Mouse (Mus musculus) left cerebral cortex, postnatal 10 days (tissue): Measurements from ENCODE around the gene Capza1. TPM values are rescaled to one million over a fixed set of nuclear protein-coding genes. Genes with fewer than 3 reads are reported as not detected.

Experiments
- DNase-seq, 2 experiments: peaks; one replicate each; pipeline ENCODE4 v3.0.0; 2021 to 2022; ENCODE audit warnings: low spot score in 2 of 2, mixed read lengths in 1 of 2; ENCODE audit errors: extremely low spot score in 1 of 2
- intact Hi-C: fragments of 180-260 bp; cut with DNase I; formaldehyde crosslinking; loops from one replicate; pipeline ENCODE4 v1.15.1; 2025
- total RNA-seq, 2 experiments: library from RNA; stranded (reverse); gene quantifications; 2 replicates each; pipeline ENCODE4 v1.2.3; 2021

Gene Capza1
- total RNA-seq, 2 experiments from 2014 or later: 45.2 to 48.3 TPM

- peak in 1 of 2 experiments; percentile 41 for DNase-seq
These were observed 71.7 kb downstream of the Capza1 start for GRCm38 (mm10) chr3:104792360-104793270.

GRCm38 (mm10) chr3:104791671-104792070, 72.6 kb downstream of the Capza1 start:
- no peak for DNase-seq
- intact Hi-C loops: no loop called here

More at GRCm38 (mm10) chr3:104792360-104793270, 71.7 kb downstream of the Capza1 start:
- intact Hi-C loops: no loop called here

- intact Hi-C loops: no loop called here
- DNase-seq: peak in 1 of 2 experiments; percentile 54
These were observed 73.3 kb downstream of the Capza1 start for GRCm38 (mm10) chr3:104791017-104791416.

GRCm38 (mm10) chr3:104790401-104790937, 73.8 kb downstream of the Capza1 start:
- DNase-seq: peak in 1 of 2 experiments; percentile 65
- intact Hi-C loops: no loop called here

- intact Hi-C loops: no loop called here
- DNase-seq: no peak
These were observed 74.5 kb downstream of the Capza1 start for GRCm38 (mm10) chr3:104789822-104790221.

- DNase-seq: no peak
- intact Hi-C loops: no loop called here
These were observed 75.0 kb downstream of the Capza1 start for GRCm38 (mm10) chr3:104789312-104789605.

GRCm38 (mm10) chr3:104788561-104789311, 75.6 kb downstream of the Capza1 start:
- DNase-seq: peak in 1 of 2 experiments; percentile 91
- intact Hi-C loops: no loop called here

- intact Hi-C loops: no loop called here
- DNase-seq: no peak
These were observed 76.2 kb downstream of the Capza1 start, which contains the start of gene Rhoc for GRCm38 (mm10) chr3:104788075-104788474. TSS of gene Rhoc (plus strand) at chr3:104788375.

- intact Hi-C loops: no loop called here
These were observed 79.0 kb downstream of the Capza1 start for GRCm38 (mm10) chr3:104785284-104785683.

GRCm38 (mm10) chr3:104783971-104784500, 80.3 kb downstream of the Capza1 start:
- intact Hi-C loops: loop anchor here (5.0 kb wide), 1 partner anchor 78 kb away; the partner anchor contains the start of genes Capza1 and St7l
- peak in 1 of 2 experiments; percentile 33 for DNase-seq

More at GRCm38 (mm10) chr3:104785284-104785683, 79.0 kb downstream of the Capza1 start:
- no peak for DNase-seq

GRCm38 (mm10) chr3:104782061-104782681, 82.1 kb downstream of the Capza1 start:
- intact Hi-C loops: loop anchor here (5.0 kb wide), 1 partner anchor 80 kb away; the partner anchor contains the start of genes Capza1 and St7l
- peak in 1 of 2 experiments; percentile 78 for DNase-seq

GRCm38 (mm10) chr3:104781471-104781903, 82.8 kb downstream of the Capza1 start, which contains the start of gene Fam19a3:
TSS of gene Fam19a3 (minus strand) at chr3:104781840.
- DNase-seq: peak in 1 of 2 experiments; percentile 56
- intact Hi-C loops: loop anchor here (2.0 to 5.0 kb wide), 2 partner anchors 67 to 81 kb away; partner anchors contain the start of genes Capza1 and St7l

- intact Hi-C loops: loop anchor here (2.0 to 5.0 kb wide), 2 partner anchors 66 to 82 kb away; partner anchors contain the start of genes Capza1 and St7l
- DNase-seq: peak in 1 of 2 experiments; percentile 71
These were observed 83.5 kb downstream of the Capza1 start, which contains the start of gene Ppm1j for GRCm38 (mm10) chr3:104780561-104781420. TSS of gene Ppm1j (plus strand) at chr3:104781056.

GRCm38 (mm10) chr3:104779949-104780348, 84.4 kb downstream of the Capza1 start:
- DNase-seq: peak; percentile 42 to 75
- intact Hi-C loops: loop anchor here (2.0 to 10.0 kb wide), 3 partner anchors 65 to 185 kb away; partner anchors contain the start of genes Capza1, St7l and Wnt2b

GRCm38 (mm10) chr3:104777342-104777741, 87.0 kb downstream of the Capza1 start:
- intact Hi-C loops: loop anchor here (10.0 kb wide), 1 partner anchor 187 kb away; the partner anchor contains the start of gene Wnt2b
- DNase-seq: peak in 1 of 2 experiments; percentile 45

- intact Hi-C loops: loop anchor here (2.0 to 10.0 kb wide), 2 partner anchors 58 to 192 kb away; partner anchors contain the start of gene Wnt2b
- no peak for DNase-seq
These were observed 91.0 kb downstream of the Capza1 start for GRCm38 (mm10) chr3:104773301-104773700.
